Mouse (Mus musculus) G1E (cell line): Measurements from ENCODE around the gene Acox1. TPM values are rescaled to one million over a fixed set of nuclear protein-coding genes. Genes with fewer than 3 reads are reported as not detected.

ENCODE experiments used
- ATAC-seq: 2 replicates; pipeline ENCODE4 v1.8.0; 2016; ENCODE audit warnings: mild to moderate bottlenecking; ENCODE audit not compliant: insufficient number of reproducible peaks, poor library complexity, low FRiP score, severe bottlenecking; ENCODE audit errors: extremely low read depth
- DNase-seq: peaks from one replicate; pipeline ENCODE4 v3.0.0; 2012; ENCODE audit warnings: low spot score
- H3K27me3 ChIP-seq: 2 replicates; pipeline ENCODE4 v1.6.1; 2012; ENCODE audit warnings: mild to moderate bottlenecking, low read length, inconsistent platforms; ENCODE audit not compliant: insufficient read depth
- H3K36me3 ChIP-seq: replicated peaks from 2 replicates; pipeline ENCODE3; 2012; ENCODE audit warnings: mild to moderate bottlenecking, inconsistent platforms
- H3K4me1 ChIP-seq: 2 replicates; pipeline ENCODE4 v1.6.1; 2012; ENCODE audit warnings: low read depth, low read length, inconsistent platforms, mixed read lengths; ENCODE audit not compliant: insufficient read depth
- H3K4me3 ChIP-seq: 2 replicates; pipeline ENCODE4 v1.5.1; 2012; ENCODE audit warnings: low read depth, mild to moderate bottlenecking, inconsistent platforms, low read length, moderate library complexity, mixed read lengths
- H3K9me3 ChIP-seq: replicated peaks from 2 replicates; pipeline ENCODE4 v1.6.1; 2012; ENCODE audit warnings: inconsistent platforms
- CTCF ChIP-seq: IDR thresholded peaks from 2 replicates; pipeline ENCODE4 v1.5.1; 2012; ENCODE audit warnings: low read depth, low read length, inconsistent platforms, mixed read lengths
- GATA1 ChIP-seq: IDR thresholded peaks from 2 replicates; pipeline ENCODE4 v1.6.1; 2012; ENCODE audit warnings: borderline replicate concordance, low read length, inconsistent platforms, mixed read lengths
- GATA2 ChIP-seq: IDR thresholded peaks from 2 replicates; pipeline ENCODE4 v1.6.1; 2012; ENCODE audit warnings: low read depth, low read length, inconsistent platforms, borderline replicate concordance
- POLR2AphosphoS5 ChIP-seq: IDR thresholded peaks from 2 replicates; pipeline ENCODE4 v1.6.1; 2012; ENCODE audit warnings: low read depth, low read length, inconsistent platforms; ENCODE audit not compliant: insufficient replicate concordance
- TAL1 ChIP-seq: conservative IDR thresholded peaks from 2 replicates; pipeline ENCODE4 v1.6.1; 2012; ENCODE audit warnings: low read depth, low read length, inconsistent platforms, mixed read lengths
- polyA plus RNA-seq: library from polyadenylated mRNA; stranded (reverse); fragments of >175 nt; gene quantifications from 2 replicates; pipeline ENCODE4 v1.2.3, GENCODE M21; 2012
- total RNA-seq, 2 experiments: library from RNA; stranded (forward) in 1 of 2; stranded (reverse) in 1 of 2; fragments of 200-1000 nt in 1 of 2; fragments of >200 nt in 1 of 2; fragmentation: Nextera tagmentation in 1 of 2; gene quantifications; 2 replicates each; pipeline ENCODE4 v1.2.3; 2014 to 2017

The Acox1 gene
- total and polyA plus RNA-seq, 3 experiments: 2.8 to 55.8 (median 35.6) TPM

DNA sequence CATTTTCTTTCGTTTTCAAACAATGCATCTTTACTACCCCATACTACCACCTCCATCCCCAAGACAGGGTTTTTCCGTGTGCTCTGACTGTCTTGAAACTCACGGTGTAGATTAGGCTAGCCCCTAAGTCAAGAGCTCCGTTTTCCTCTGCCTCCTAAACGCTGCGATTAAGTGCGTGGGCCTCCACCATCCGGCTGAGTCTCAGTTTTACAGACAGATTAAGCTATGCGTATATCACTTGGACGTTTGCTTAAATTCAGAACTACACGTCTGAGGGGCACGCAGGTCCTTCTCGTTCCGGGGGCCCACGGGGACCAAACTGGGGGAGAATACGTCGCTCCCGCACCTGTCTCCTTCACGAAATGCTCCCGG lies 60.8 kb downstream of the Acox1 start:
- Histone ChIP-seq H3K27me3 (no peaks in the 10 kb centered on the region), H3K9me3 (no peaks in the 10 kb centered on the region), H3K4me1 (peaks cover 60% of the 10 kb centered on the region), H3K36me3 (peaks cover 53% of the 10 kb centered on the region), H3K4me3 (peak overlapping the region; percentile 91)
- no peak for ATAC-seq
- TF ChIP-seq TAL1: no peak
- no peak for TF ChIP-seq POLR2AphosphoS5
- TF ChIP-seq GATA1: no peak
- no peak for TF ChIP-seq CTCF
- no peak for TF ChIP-seq GATA2
- no peak for DNase-seq

DNA sequence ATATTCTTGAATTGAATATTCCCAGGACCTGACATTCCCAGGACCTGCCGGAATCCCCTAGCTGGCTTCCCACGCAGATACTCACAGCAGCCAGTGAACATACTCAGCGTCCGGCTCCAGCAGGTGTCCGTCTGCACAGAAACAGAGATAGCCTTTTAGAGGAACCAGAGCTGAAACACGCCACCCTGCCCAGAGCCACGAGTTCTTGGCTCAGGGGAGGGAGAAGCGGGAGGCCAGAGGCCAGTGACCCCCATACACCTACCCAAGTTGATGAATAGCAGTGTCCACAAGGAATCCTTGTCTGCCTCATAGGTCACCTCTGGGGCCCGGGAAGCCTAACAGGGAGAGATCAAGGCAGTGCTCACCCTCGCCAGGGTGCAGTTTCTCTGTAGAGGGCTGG lies 64.7 kb downstream of the Acox1 start:
- no peaks in the 10 kb centered on the region for H3K9me3 ChIP-seq
- no peak overlapping the region for H3K4me3 ChIP-seq
- TF ChIP-seq GATA1 (no peak), CTCF (no peak), GATA2 (no peak)
- DNase-seq: no peak
- peaks cover 72% of the 10 kb centered on the region for H3K36me3 ChIP-seq
- no peak for ATAC-seq
- H3K27me3 ChIP-seq: peaks cover 6% of the 10 kb centered on the region
- peaks cover 37% of the 10 kb centered on the region for H3K4me1 ChIP-seq

DNA sequence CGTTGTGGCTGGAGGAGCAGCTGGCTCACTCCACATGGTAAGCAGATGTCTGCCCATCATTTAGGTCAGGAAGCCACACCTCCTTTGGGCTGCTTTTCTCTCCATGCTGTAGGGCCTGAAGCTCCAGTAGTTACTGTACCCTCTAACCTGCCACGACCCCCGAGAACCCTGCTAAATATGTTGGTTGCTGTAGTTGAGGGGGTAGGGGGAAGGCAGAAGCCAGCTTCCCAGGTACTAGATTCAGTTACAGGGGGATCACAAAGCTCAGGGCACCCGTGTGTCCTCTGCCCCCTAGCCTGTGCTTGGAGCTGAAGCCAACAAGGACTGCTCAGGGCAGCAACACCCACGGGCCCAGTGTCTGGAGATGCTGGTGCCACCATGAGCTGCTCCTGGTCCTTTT lies 65.3 kb downstream of the Acox1 start:
- Histone ChIP-seq H3K36me3 (peaks cover 72% of the 10 kb centered on the region), H3K27me3 (peaks cover 10% of the 10 kb centered on the region), H3K4me3 (no peak overlapping the region), H3K9me3 (no peaks in the 10 kb centered on the region), H3K4me1 (peaks cover 33% of the 10 kb centered on the region)
- ATAC-seq (no peak), DNase-seq (no peak)
- TF ChIP-seq CTCF (no peak), GATA2 (no peak), POLR2AphosphoS5 (no peak), GATA1 (no peak), TAL1 (no peak)

DNA sequence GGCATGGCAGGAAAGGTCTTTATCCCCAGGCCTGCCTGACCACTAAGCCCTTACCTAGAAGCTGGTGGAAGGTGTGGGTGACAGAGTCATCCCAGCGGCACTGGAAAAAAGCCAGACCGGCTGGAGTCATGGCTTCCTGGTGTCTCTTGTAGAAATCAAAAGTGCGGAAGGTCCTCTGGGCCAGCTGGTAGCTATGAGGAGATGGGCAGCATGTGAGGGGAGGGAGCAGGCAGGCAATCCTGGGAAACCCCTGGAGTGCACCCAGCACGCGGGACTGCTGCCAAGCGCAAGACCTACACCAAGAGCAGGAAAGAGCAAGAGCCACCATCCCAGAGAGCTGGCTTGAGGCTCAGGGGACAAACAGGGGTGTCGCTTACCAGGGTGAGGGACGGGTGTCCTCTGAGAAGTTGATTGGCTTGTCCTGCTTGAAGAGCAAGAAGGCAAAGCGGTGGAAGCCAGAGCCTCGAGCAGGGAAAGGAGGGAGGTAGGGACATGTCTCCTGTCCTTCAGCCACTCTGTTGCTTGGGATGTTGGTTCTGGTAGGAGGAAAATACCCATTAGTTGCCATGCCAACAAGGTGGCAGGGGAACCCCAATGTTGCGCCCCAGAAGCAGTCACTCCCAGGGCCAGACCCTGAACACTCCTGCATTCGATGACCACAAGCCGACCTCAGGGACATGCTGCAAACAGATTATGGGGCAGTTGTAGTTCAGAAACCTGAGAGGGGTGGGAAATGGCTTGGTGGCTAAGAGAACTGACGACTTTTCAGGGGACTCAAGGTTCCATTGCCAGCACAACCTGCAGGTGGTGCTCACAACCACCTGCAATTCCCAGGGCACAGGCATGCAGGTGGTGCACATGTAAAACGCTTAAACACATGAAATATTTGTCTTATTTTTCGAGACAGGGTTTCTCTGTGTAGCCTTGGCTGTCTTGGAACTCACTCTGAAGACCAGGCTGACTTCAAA lies 66.2 kb downstream of the Acox1 start:
- no peaks in the 10 kb centered on the region for H3K9me3 ChIP-seq
- peaks cover 33% of the 10 kb centered on the region for H3K4me1 ChIP-seq
- H3K27me3 ChIP-seq: peaks cover 16% of the 10 kb centered on the region
- peaks cover 72% of the 10 kb centered on the region for H3K36me3 ChIP-seq
- no peak for TF ChIP-seq GATA1
- no peak for TF ChIP-seq GATA2
- TF ChIP-seq CTCF: no peak
- no peak for TF ChIP-seq POLR2AphosphoS5
- TF ChIP-seq TAL1: no peak
- no peak for DNase-seq
- no peak for ATAC-seq
- H3K4me3 ChIP-seq: no peak overlapping the region

DNA sequence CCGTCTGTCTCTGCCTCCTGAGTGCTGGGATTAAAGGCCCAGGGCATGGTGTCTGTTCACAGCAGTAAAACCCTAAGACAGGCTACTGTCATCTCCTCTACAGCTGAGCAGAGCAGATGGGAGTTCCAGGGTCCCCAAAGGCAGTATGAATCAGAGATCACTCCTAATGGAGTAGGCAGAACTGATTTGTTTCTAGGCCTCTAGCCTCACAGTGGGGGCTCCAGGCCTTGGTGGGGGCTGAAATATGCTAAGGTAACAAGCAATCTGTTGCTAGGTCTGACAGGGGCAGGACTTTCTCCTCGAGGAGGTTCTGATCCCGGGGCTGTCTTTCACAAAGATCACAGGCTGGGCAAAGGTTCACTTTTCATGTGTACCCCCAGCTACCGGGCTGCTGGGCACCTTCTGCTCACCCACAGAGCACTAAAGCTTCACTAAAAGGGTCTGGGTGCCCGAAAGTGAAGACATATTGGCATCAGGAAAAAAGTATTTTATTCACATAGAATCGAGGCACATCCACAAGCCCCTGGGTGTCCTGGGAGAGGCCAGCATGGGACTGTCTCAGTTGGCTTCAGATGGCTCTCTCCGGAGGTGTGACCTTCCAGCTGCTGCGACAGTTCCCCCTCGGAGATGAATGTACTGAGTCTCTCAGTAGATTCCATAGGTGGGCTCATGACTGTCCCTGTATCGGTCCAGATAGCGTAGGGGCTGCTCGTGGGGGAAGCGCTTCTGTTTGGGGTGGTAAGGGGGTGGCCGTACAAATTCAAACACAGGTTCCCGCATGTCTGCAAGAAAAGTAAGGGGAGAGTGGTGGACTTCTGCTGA lies 67.3 kb downstream of the Acox1 start:
- H3K4me1 ChIP-seq: peaks cover 34% of the 10 kb centered on the region
- DNase-seq: no peak

DNA sequence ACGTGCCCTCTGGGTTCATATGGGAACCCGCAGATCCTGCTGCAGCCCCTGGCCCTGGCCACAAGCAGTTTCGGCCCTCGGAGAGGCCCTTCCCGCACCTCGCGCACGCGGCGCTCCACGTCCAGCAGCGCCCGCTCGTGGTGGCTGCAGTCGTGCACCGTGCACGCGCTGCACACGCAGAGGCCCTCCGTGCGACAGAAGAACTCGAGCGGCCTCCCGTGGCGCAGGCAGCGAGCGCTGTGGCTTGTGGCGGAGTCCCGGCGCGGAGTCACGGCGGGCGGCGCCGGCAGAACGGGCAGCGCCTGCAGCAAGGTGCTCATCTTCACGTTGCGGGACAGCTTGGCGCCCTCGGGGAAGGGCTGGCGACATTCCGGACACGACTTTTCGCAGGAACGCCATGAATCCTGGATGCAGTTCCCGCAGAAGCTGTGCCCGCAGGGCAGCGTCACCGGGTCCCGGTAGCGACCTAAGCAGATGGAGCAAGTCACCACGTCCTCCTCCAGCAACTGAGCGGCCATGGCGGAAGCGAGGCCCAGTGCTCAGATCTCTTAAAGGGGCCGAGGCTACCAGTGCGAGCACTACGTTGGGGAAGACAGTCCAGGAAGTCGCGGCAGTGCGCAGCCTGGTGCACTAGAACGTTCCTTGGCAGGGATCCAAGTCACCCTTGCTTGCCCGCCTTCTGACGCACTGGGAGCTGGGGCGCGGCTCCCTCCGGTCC lies 68.2 kb downstream of the Acox1 start, which contains the start of gene Trim65:
Gene Trim65 (minus strand): TSS at position 641 of the 718 bp plus-strand sequence.
- Histone ChIP-seq H3K9me3 (no peaks in the 10 kb centered on the region), H3K27me3 (peaks cover 25% of the 10 kb centered on the region), H3K4me3 (peak within 1 kb of the TSS; percentile 2; the same call in 1 of the 2 replicates), H3K4me1 (peaks cover 26% of the 10 kb centered on the region), H3K36me3 (peaks cover 56% of the 10 kb centered on the region)
- DNase-seq (no peak), ATAC-seq (no peak)
- no peak for TF ChIP-seq POLR2AphosphoS5
- TF ChIP-seq CTCF: no peak
- no peak for TF ChIP-seq GATA1
- TF ChIP-seq GATA2: no peak
- no peak for TF ChIP-seq TAL1

More for the DNA sequence above, 67.3 kb downstream of the Acox1 start:
- Histone ChIP-seq H3K4me3 (no peak overlapping the region), H3K9me3 (no peaks in the 10 kb centered on the region), H3K27me3 (peaks cover 19% of the 10 kb centered on the region), H3K36me3 (peaks cover 65% of the 10 kb centered on the region)
- no peak for ATAC-seq
- TF ChIP-seq POLR2AphosphoS5 (no peak), TAL1 (no peak), GATA1 (no peak), GATA2 (no peak)
